Mouse (Mus musculus) retina, adult 2 months (tissue): ENCODE data around the gene Krtap6-5.
"Not testable (repeated sequence)": the region's sequence is repeated elsewhere in the genome, so short reads cannot be mapped to it uniquely, and the experiment has no call there.

Experiments used
- DNase-seq: peaks from one replicate; pipeline ENCODE4 v3.0.0-alpha.2; 2012; ENCODE audit warnings: low read depth, low spot score

The Krtap6-5 gene

GRCm38 (mm10) chr16:89047783-89048182 is at the start of gene Krtap6-5:
Gene Krtap6-5 (minus strand): TSS chr16:89047883.
- no peak for DNase-seq

GRCm38 (mm10) chr16:89071041-89071440 is 23.4 kb upstream of the Krtap6-5 start:
- not testable (repeated sequence) for DNase-seq

- DNase-seq, result not testable (repeated sequence)
Measured at GRCm38 (mm10) chr16:89063902-89064301, 16.2 kb upstream of the Krtap6-5 start, which contains the start of gene 1110025L11Rik. Gene 1110025L11Rik (minus strand): TSS chr16:89064002.

- DNase-seq, result not testable (repeated sequence)
Measured at GRCm38 (mm10) chr16:89041372-89041771, 6.3 kb downstream of the Krtap6-5 start, which contains the start of gene Gm10228. Gene Gm10228 (minus strand): TSS chr16:89041472.

- DNase-seq, result not testable (repeated sequence)
Measured at GRCm38 (mm10) chr16:89031399-89031798, 16.3 kb downstream of the Krtap6-5 start, which contains the start of gene Krtap6-1. Gene Krtap6-1 (plus strand): TSS chr16:89031699.

- DNase-seq, result not testable (repeated sequence)
Measured at GRCm38 (mm10) chr16:89014984-89015383, 32.7 kb downstream of the Krtap6-5 start, which contains the start of gene Gm10229. Gene Gm10229 (plus strand): TSS chr16:89015284.

- no peak for DNase-seq
Measured at GRCm38 (mm10) chr16:89013973-89014372, 33.7 kb downstream of the Krtap6-5 start.

- DNase-seq, result no peak
Measured at GRCm38 (mm10) chr16:89010659-89011058, 37.0 kb downstream of the Krtap6-5 start, which contains the start of gene Krtap22-2. Gene Krtap22-2 (minus strand): TSS chr16:89010759.
